Mouse (Mus musculus) layer of hippocampus, adult 2 months (tissue): ENCODE measurements around the gene Cdx2. TPM values are rescaled to one million over a fixed set of nuclear protein-coding genes. Genes with fewer than 3 reads are reported as not detected.

Experiments used
- DNase-seq, 2 experiments: peaks; one replicate each; pipeline ENCODE4 v3.0.0; 2022; ENCODE audit warnings: low spot score in 2 of 2
- H3K27ac ChIP-seq: fragments of 200-600 bp; 2 replicates; pipeline ENCODE4 v1.8.1; 2022
- H3K4me3 ChIP-seq: fragments of 200-600 bp; 2 replicates; pipeline ENCODE4 v1.8.1; 2022; ENCODE audit warnings: mild to moderate bottlenecking
- CTCF ChIP-seq: fragments of 200-600 bp; conservative IDR thresholded peaks from 2 replicates; pipeline ENCODE4 v1.8.1; 2022; ENCODE audit warnings: antibody characterized with exemption, mild to moderate bottlenecking, moderate library complexity
- total RNA-seq, 2 experiments: library from RNA; stranded (reverse); gene quantifications; 2 replicates each; pipeline ENCODE4 v1.2.3; 2021

Gene Cdx2
- total RNA-seq, 2 experiments from 2014 or later, result not detected

DNA sequence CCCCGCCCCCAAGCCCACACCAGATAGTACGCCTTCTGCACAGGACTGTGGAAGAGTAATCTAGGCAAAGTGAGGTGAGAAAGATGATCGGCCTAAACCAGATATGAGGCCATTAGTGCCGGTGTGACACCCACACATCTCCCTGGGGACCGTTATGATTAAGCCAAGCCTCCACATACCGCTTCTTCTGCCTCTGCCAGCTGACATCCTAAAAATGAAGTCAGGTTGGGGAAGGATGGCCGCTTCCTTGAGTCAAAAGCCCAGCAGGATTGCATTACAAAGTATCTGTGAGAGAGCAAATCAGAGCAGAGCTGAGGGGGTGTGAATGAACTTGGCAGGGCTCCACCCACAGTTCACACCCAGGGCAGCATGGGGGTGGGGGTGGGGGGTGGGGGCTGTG is 25.6 kb upstream of the Cdx2 start:
- TF ChIP-seq CTCF, result no peak
- Histone ChIP-seq H3K4me3 (no peak overlapping the region), H3K27ac (0 out of 2 replicates have a peak overlapping the region, but pooled peaks have one; percentile 14)
- DNase-seq, result no peak

GRCm38 (mm10) chr5:147331547-147331946 is 24.5 kb upstream of the Cdx2 start:
- peak in 1 of 2 experiments; percentile 63 for DNase-seq
- Histone ChIP-seq H3K4me3 (no peak overlapping the region), H3K27ac (no peak overlapping the region)
- TF ChIP-seq CTCF, result peak; percentile 88

GRCm38 (mm10) chr5:147329946-147330345 is 22.9 kb upstream of the Cdx2 start:
- DNase-seq, result no peak

GRCm38 (mm10) chr5:147327636-147328035 is 20.6 kb upstream of the Cdx2 start:
- H3K4me3 ChIP-seq, result no peak overlapping the region
- no peak for DNase-seq
- TF ChIP-seq CTCF, result peak; percentile 58

More at GRCm38 (mm10) chr5:147329946-147330345, 22.9 kb upstream of the Cdx2 start:
- no peak for TF ChIP-seq CTCF
- Histone ChIP-seq H3K27ac (no peak overlapping the region), H3K4me3 (no peak overlapping the region)

DNA sequence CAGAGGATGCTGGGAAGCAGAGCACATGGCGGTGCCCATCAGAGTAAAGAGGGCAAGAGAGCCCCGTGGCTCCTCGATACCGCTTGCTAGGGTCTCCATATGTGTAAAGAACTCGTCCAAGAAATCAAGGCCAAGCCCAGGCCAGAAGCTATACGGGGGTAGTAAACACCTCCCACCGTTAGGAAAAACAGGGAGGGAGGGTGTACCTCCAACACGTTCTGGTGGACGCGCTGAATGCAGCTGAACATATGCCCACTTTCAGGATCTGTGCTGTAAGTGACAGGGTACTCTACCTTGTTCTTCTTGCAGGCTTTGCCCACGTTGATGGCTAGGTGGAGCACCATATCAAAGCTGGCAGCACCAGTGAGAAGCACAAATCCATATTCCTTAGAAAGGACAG is 18.9 kb upstream of the Cdx2 start:
- H3K27ac ChIP-seq, result no peak overlapping the region
- no peak for TF ChIP-seq CTCF
- no peak for DNase-seq
- H3K4me3 ChIP-seq, result no peak overlapping the region

More at GRCm38 (mm10) chr5:147327636-147328035, 20.6 kb upstream of the Cdx2 start:
- H3K27ac ChIP-seq, result no peak overlapping the region

- peak; percentile 93 for TF ChIP-seq CTCF
- no peak overlapping the region for H3K27ac ChIP-seq
- DNase-seq, result peak; percentile 46 to 81
- no peak overlapping the region for H3K4me3 ChIP-seq
These were observed 16.3 kb upstream of the Cdx2 start for GRCm38 (mm10) chr5:147323237-147323917.

DNA sequence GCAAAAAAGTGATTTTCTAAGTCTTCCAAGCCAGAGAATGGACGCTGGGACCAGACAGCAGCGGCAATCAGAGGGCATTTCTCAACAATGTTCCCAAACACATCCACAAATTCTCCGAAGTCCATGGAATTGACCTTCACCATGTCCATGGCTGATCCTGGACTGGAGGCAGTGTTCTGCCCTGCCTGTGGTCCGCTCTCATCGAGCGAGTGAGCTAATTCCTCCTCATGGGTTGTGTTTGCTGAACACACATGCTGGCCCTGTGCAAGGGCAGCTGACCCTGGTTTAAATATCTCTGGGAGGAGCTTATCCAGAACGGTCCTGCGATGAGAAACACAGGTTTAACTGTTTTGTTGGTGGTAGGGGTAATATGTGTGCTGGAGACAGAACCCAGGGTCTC is 15.1 kb upstream of the Cdx2 start, which contains the start of gene Urad:
Urad (minus strand) TSS at position 258 of the 400 bp plus-strand sequence.
- H3K4me3 ChIP-seq, result no peak within 1 kb of the TSS
- no peak within 1 kb of the TSS for H3K27ac ChIP-seq
- TF ChIP-seq CTCF, result no peak
- no peak for DNase-seq

DNA sequence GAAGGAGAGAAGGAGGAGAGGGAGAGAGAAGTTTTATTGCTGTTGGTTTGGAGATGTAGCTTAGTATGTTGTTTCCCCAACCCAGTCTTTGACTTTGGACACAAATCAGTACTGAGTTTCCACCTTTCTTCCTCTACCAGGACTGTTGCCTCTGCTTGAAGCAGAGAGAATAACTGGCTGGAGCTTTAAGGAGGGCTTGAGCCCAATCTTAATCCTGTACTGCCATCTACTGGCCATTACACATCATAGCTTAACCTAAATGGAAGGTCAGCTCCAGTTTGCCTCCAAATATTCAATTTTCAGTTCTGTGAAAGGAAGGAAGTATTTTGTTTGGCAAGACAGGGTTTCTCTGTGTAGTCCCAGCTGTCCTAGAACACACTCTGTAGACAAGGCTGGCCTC is 12.6 kb upstream of the Cdx2 start:
- DNase-seq, result peak in 1 of 2 experiments; percentile 24
- no peak overlapping the region for H3K4me3 ChIP-seq
- no peak overlapping the region for H3K27ac ChIP-seq
- TF ChIP-seq CTCF, result peak; percentile 89

GRCm38 (mm10) chr5:147317991-147318390 is 10.9 kb upstream of the Cdx2 start:
- Histone ChIP-seq H3K27ac (no peak overlapping the region), H3K4me3 (no peak overlapping the region)
- TF ChIP-seq CTCF, result peak; percentile 54
- DNase-seq, result no peak

GRCm38 (mm10) chr5:147317321-147317720 is 10.3 kb upstream of the Cdx2 start:
- no peak overlapping the region for H3K4me3 ChIP-seq
- H3K27ac ChIP-seq, result no peak overlapping the region
- no peak for DNase-seq
- no peak for TF ChIP-seq CTCF

- TF ChIP-seq CTCF, result no peak
- no peak overlapping the region for H3K27ac ChIP-seq
- no peak overlapping the region for H3K4me3 ChIP-seq
- DNase-seq, result no peak
These were observed 8.5 kb upstream of the Cdx2 start for GRCm38 (mm10) chr5:147315432-147316075.

GRCm38 (mm10) chr5:147314646-147315431 is 7.8 kb upstream of the Cdx2 start:
- no peak for TF ChIP-seq CTCF
- DNase-seq, result no peak
- Histone ChIP-seq H3K27ac (no peak overlapping the region), H3K4me3 (no peak overlapping the region)
